Mouse (Mus musculus) limb, embryonic 11.5 days (tissue): ENCODE data around the gene Ctsh. TPM values are rescaled to one million over a fixed set of nuclear protein-coding genes. Genes with fewer than 3 reads are reported as not detected.

Experiments
- ATAC-seq: fragments of 200-750 bp; cut with Nextera tagmentation; 2 replicates; pipeline ENCODE4 v1.8.0; 2017; ENCODE audit warnings: low read depth; ENCODE audit not compliant: insufficient number of reproducible peaks, low FRiP score, low TSS enrichment
- DNase-seq: peaks from one replicate; pipeline ENCODE4 v3.0.0-alpha.2; 2015; ENCODE audit warnings: low spot score
- H3K27ac ChIP-seq: fragments of 300-500 bp; sonication (generic); replicated peaks from 2 replicates; pipeline ENCODE4 v1.5.1; 2014; ENCODE audit warnings: low read depth, mild to moderate bottlenecking, low read length
- H3K27me3 ChIP-seq: fragments of 300-500 bp; sonication (generic); 2 replicates; pipeline ENCODE4 v1.6.1; 2014; ENCODE audit warnings: mild to moderate bottlenecking, low read length, mixed read lengths; ENCODE audit not compliant: control insufficient read depth, insufficient read depth
- H3K36me3 ChIP-seq: fragments of 300-500 bp; sonication (generic); 2 replicates; pipeline ENCODE4 v1.6.1; 2014; ENCODE audit warnings: mild to moderate bottlenecking, low read length, moderate library complexity, mixed read lengths; ENCODE audit not compliant: control insufficient read depth, insufficient read depth
- H3K4me1 ChIP-seq: fragments of 300-500 bp; sonication (generic); 2 replicates; pipeline ENCODE4 v1.6.1; 2014; ENCODE audit warnings: low read length, mixed read lengths; ENCODE audit not compliant: control insufficient read depth, insufficient read depth
- H3K4me2 ChIP-seq: fragments of 300-500 bp; sonication (generic); 2 replicates; pipeline ENCODE4 v1.6.1; 2014; ENCODE audit warnings: low read depth, mild to moderate bottlenecking, moderate library complexity; ENCODE audit not compliant: severe bottlenecking
- H3K4me3 ChIP-seq: fragments of 300-500 bp; sonication (generic); 2 replicates; pipeline ENCODE4 v1.5.1; 2014; ENCODE audit warnings: low read depth, low read length
- H3K9ac ChIP-seq: fragments of 300-500 bp; sonication (generic); 2 replicates; pipeline ENCODE4 v1.6.1; 2014; ENCODE audit warnings: mild to moderate bottlenecking, low read length
- H3K9me3 ChIP-seq: fragments of 300-500 bp; sonication (generic); 2 replicates; pipeline ENCODE4 v1.6.1; 2016; ENCODE audit warnings: low read length; ENCODE audit not compliant: control insufficient read depth
- WGBS: fragments of 180-500 bp; shearing (Covaris S2); extraction: QIAGEN DNeasy Blood & Tissue Kit; methylation state at CpG from one replicate; pipeline ENCODE4 v1.1.7; 2014; 5-methylcytosine and 5-hydroxymethylcytosine counted together
- polyA plus RNA-seq: library from polyadenylated mRNA; unstranded; fragments of >200 nt; fragmentation: Nextera tagmentation; extraction: Ambion mirVana; gene quantifications from 2 replicates; pipeline ENCODE4 v1.2.1, GENCODE M21; 2014

Gene Ctsh
- polyA plus RNA-seq, 1 experiment from 2014 or later, result 12.2 TPM

DNA sequence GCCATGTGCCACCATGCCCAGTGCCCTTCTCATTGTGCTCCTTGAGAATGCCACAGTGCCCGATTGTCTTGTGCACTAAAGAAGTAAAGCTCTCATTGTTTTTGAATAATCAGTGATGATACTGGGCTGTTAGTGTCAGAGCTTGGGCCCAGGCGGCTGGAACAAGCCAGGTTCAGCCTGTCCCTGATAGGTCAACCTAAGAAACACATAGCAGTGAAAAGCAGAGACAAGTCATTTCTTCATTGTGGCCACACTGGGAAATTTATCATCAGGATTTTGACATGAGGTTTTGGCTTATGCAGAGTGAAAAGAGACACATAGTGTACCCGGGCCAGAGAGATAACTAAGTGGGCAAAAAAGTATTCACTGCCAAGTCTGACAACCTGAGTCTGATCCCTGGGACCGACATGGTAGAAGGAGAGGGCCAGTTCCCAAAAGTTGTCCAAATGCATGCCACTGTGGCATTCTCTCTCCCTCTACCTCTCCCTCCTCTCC is 68.3 kb downstream of the Ctsh start:
- no peaks in the 10 kb centered on the region for H3K9me3 ChIP-seq
- no peak for DNase-seq
- H3K27ac ChIP-seq, result no peak overlapping the region
- no peak overlapping the region for H3K9ac ChIP-seq
- no peaks in the 10 kb centered on the region for H3K4me1 ChIP-seq
- WGBS, result 85% methylated on average over 4 of the region's 4 CpGs
- no peaks in the 10 kb centered on the region for H3K27me3 ChIP-seq
- no peaks in the 10 kb centered on the region for H3K36me3 ChIP-seq
- no peak for ATAC-seq
- H3K4me2 ChIP-seq, result no peak overlapping the region
- H3K4me3 ChIP-seq, result no peak overlapping the region

DNA sequence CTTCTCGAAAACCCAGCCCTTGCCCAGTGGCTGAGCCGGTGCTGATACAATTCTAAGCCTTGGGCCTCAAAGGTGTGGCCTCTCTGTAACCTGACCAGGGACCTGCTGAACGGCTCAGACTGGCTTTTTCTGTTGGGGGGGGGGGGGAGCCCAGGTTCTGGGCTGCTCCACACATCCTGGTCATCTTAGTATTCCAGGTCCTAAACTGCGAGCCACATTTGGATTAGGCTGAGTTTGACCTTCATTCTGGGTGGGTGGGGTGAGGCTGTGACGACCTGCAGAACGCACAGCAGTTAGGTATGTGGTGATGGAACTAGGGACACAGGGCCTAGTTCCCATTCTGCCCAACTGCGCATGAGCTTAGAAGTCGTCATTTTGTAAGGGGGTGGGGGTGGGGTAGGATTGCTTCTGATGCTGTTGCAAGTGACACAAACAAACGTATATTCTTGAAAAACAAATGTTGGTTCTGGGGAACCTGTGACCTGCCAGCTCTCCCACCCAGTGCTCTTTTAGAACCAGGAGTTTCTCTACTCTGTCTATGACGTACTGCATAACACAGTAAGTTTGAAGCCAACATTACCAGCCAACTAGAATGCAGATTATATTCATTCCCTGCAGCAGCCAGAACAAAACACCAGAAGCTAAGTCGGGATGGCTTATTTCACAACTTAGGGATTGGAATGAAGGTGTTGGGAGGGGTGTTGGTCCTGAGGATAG is 70.4 kb downstream of the Ctsh start:
- Histone ChIP-seq H3K27ac (no peak overlapping the region), H3K27me3 (no peaks in the 10 kb centered on the region), H3K36me3 (no peaks in the 10 kb centered on the region), H3K9me3 (no peaks in the 10 kb centered on the region), H3K4me3 (no peak overlapping the region), H3K9ac (no peak overlapping the region), H3K4me2 (no peak overlapping the region), H3K4me1 (no peaks in the 10 kb centered on the region)
- 36% methylated on average over 11 of the region's 11 CpGs for WGBS
- DNase-seq, result no peak
- ATAC-seq, result 0 out of 2 replicates have a peak, but pooled peaks have one; percentile 14

DNA sequence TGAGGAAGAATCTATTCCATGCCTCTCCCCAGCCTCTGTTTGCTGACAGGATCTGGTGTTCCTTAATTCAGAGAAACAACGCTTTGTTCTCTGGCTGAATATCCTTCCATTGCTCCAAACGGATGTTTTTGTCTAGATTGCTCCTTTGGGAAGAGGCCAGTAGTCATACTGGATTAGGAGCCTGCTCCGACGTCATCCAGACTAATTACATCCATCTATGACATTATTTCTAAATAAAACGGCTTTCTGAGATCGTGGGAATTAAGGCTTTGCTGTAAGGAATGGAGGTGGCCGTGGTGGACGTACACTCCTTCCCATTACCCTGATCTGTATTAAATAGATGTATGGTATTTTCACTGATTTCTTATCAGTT is 70.9 kb downstream of the Ctsh start:
- H3K4me2 ChIP-seq, result no peak overlapping the region
- no peaks in the 10 kb centered on the region for H3K9me3 ChIP-seq
- H3K9ac ChIP-seq, result no peak overlapping the region
- DNase-seq, result no peak
- no peaks in the 10 kb centered on the region for H3K27me3 ChIP-seq
- WGBS, result 59% methylated on average over 8 of the region's 8 CpGs
- H3K4me1 ChIP-seq, result no peaks in the 10 kb centered on the region
- ATAC-seq, result no peak
- H3K36me3 ChIP-seq, result no peaks in the 10 kb centered on the region
- H3K27ac ChIP-seq, result no peak overlapping the region
- H3K4me3 ChIP-seq, result no peak overlapping the region

Other genes with a start within 250 kb of the Ctsh start
- gene Rasgrf1, start 144.2 kb upstream of the Ctsh start, polyA plus RNA-seq, result 0.08 and 0.14 TPM in 2 replicates
- gene Morf4l1, start 60.6 kb downstream of the Ctsh start, polyA plus RNA-seq, result 470 and 473 TPM in 2 replicates
- gene Adamts7, start 108.9 kb downstream of the Ctsh start, polyA plus RNA-seq, result 12.7 and 14.3 TPM in 2 replicates
- gene Tbc1d2b, start 216.7 kb downstream of the Ctsh start, polyA plus RNA-seq, result 9.6 and 11.2 TPM in 2 replicates